Mouse (Mus musculus) neural tube, embryonic 13.5 days (tissue): Measurements from ENCODE around the gene Cish. TPM values are rescaled to one million over a fixed set of nuclear protein-coding genes. Genes with fewer than 3 reads are reported as not detected.

Source experiments
- ATAC-seq: fragments of 200-750 bp; cut with Nextera tagmentation; 2 replicates; pipeline ENCODE4 v1.8.0; 2017; ENCODE audit warnings: low read depth, mild to moderate bottlenecking, moderate TSS enrichment, moderate library complexity
- H3K27ac ChIP-seq: fragments of 300-500 bp; sonication (generic); replicated peaks from 2 replicates; pipeline ENCODE4 v1.5.1; 2015; ENCODE audit warnings: moderate library complexity, mild to moderate bottlenecking, inconsistent platforms
- H3K27me3 ChIP-seq: fragments of 300-500 bp; sonication (generic); 2 replicates; pipeline ENCODE4 v1.6.1; 2015; ENCODE audit warnings: mild to moderate bottlenecking, inconsistent platforms
- H3K36me3 ChIP-seq: fragments of 300-500 bp; sonication (generic); 2 replicates; pipeline ENCODE4 v1.6.1; 2015; ENCODE audit warnings: mild to moderate bottlenecking, inconsistent platforms
- H3K4me1 ChIP-seq: fragments of 300-500 bp; sonication (generic); replicated peaks from 2 replicates; pipeline ENCODE4 v1.6.1; 2015; ENCODE audit warnings: inconsistent platforms
- H3K4me2 ChIP-seq: fragments of 300-500 bp; sonication (generic); 2 replicates; pipeline ENCODE4 v1.6.1; 2015; ENCODE audit warnings: inconsistent platforms, mild to moderate bottlenecking, moderate library complexity
- H3K4me3 ChIP-seq: fragments of 300-500 bp; sonication (generic); 2 replicates; pipeline ENCODE4 v1.5.1; 2015; ENCODE audit warnings: mild to moderate bottlenecking, inconsistent platforms
- H3K9ac ChIP-seq: fragments of 300-500 bp; sonication (generic); 2 replicates; pipeline ENCODE4 v1.6.1; 2015; ENCODE audit warnings: moderate library complexity, mild to moderate bottlenecking, inconsistent platforms
- H3K9me3 ChIP-seq: fragments of 300-500 bp; sonication (generic); 2 replicates; pipeline ENCODE4 v1.6.1; 2016; ENCODE audit warnings: inconsistent platforms
- WGBS: fragments of 180-500 bp; shearing (Covaris S2); methylation state at CpG from one replicate; pipeline ENCODE4 v1.1.7; 2015; 5-methylcytosine and 5-hydroxymethylcytosine counted together
- polyA plus RNA-seq: library from polyadenylated mRNA; unstranded; fragments of >200 nt; fragmentation: Nextera tagmentation; extraction: Ambion mirVana; gene quantifications from 2 replicates; pipeline ENCODE4 v1.2.1, GENCODE M21; 2015

Cish gene
- polyA plus RNA-seq, 1 experiment from 2014 or later, result 8.7 TPM

- no peaks in the 10 kb centered on the region for H3K9me3 ChIP-seq
- no peaks in the 10 kb centered on the region for H3K36me3 ChIP-seq
- peak; percentile 66 for ATAC-seq
- no peak overlapping the region for H3K4me2 ChIP-seq
- no peaks in the 10 kb centered on the region for H3K27me3 ChIP-seq
- H3K27ac ChIP-seq, result no peak overlapping the region
- peaks cover 27% of the 10 kb centered on the region for H3K4me1 ChIP-seq
- no peak overlapping the region for H3K4me3 ChIP-seq
- 52% methylated on average over 8 of the region's 8 CpGs for WGBS
- no peak overlapping the region for H3K9ac ChIP-seq
These were observed 17.1 kb upstream of the Cish start for GRCm38 (mm10) chr9:107278527-107279377.

- no peaks in the 10 kb centered on the region for H3K36me3 ChIP-seq
- 28% methylated on average over 16 of the region's 16 CpGs for WGBS
- no peak overlapping the region for H3K4me3 ChIP-seq
- peak overlapping the region; percentile 27 for H3K4me2 ChIP-seq
- no peak for ATAC-seq
- 0 out of 2 replicates have a peak overlapping the region, but pooled peaks have one; percentile 18 for H3K27ac ChIP-seq
- H3K9ac ChIP-seq, result peak overlapping the region; percentile 17; the same call in 1 of the 2 replicates
- no peaks in the 10 kb centered on the region for H3K9me3 ChIP-seq
- no peaks in the 10 kb centered on the region for H3K27me3 ChIP-seq
- H3K4me1 ChIP-seq, result peaks cover 27% of the 10 kb centered on the region
These were observed 16.2 kb upstream of the Cish start for GRCm38 (mm10) chr9:107279378-107280321.

GRCm38 (mm10) chr9:107280322-107281027 is 15.4 kb upstream of the Cish start:
- Histone ChIP-seq H3K4me1 (peaks cover 27% of the 10 kb centered on the region), H3K27ac (0 out of 2 replicates have a peak overlapping the region, but pooled peaks have one; percentile 18), H3K36me3 (no peaks in the 10 kb centered on the region), H3K27me3 (no peaks in the 10 kb centered on the region), H3K9ac (peak overlapping the region; percentile 17; the same call in 1 of the 2 replicates), H3K4me2 (peak overlapping the region; percentile 27), H3K4me3 (no peak overlapping the region), H3K9me3 (no peaks in the 10 kb centered on the region)
- 46% methylated on average over 13 of the region's 13 CpGs for WGBS
- ATAC-seq, result no peak

DNA sequence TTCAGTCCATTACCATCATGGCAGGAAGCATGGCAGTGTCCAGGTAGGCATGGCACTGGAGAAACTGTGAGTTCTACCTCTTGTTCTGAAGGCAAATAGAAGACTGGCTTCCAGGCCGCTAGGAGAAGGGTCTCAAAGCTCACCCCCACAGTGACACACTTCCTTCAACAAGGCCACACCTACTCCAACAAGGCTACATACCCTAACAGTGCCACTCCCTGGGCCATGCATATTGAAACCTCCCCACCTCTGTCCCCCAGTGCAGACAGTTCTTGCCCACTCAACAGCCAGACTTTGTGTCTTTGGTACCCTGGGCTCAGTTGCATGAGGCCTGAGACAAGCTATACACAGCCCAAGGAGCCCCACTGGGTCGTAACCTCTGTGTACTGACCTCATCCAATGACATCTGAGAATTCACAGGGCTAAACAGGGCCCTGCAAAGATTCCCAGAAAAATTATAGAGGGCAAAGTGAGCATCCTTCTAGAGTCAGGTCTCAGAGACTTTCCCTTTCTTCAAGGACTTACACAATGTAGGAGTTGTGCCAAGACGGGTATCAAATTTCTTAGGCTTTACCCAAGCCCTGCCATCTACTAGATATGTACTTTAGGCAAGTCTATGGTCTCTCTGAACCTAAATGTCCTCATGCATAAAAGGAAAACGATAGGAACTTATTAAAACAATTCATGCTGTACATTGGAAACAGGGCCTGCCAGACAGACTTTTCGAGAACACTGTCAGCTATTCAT is 14.4 kb upstream of the Cish start:
- WGBS, result 93% methylated on average over 5 of the region's 5 CpGs
- no peak overlapping the region for H3K4me2 ChIP-seq
- no peak overlapping the region for H3K27ac ChIP-seq
- peaks cover 27% of the 10 kb centered on the region for H3K4me1 ChIP-seq
- no peak overlapping the region for H3K4me3 ChIP-seq
- H3K9ac ChIP-seq, result no peak overlapping the region
- no peaks in the 10 kb centered on the region for H3K36me3 ChIP-seq
- no peaks in the 10 kb centered on the region for H3K9me3 ChIP-seq
- no peak for ATAC-seq
- no peaks in the 10 kb centered on the region for H3K27me3 ChIP-seq

- WGBS, result 96% methylated on average over 9 of the region's 9 CpGs
- H3K4me2 ChIP-seq, result no peak overlapping the region
- no peak overlapping the region for H3K9ac ChIP-seq
- H3K4me1 ChIP-seq, result peaks cover 26% of the 10 kb centered on the region
- H3K4me3 ChIP-seq, result no peak overlapping the region
- no peaks in the 10 kb centered on the region for H3K36me3 ChIP-seq
- no peak overlapping the region for H3K27ac ChIP-seq
- no peak for ATAC-seq
- no peaks in the 10 kb centered on the region for H3K27me3 ChIP-seq
- no peaks in the 10 kb centered on the region for H3K9me3 ChIP-seq
These were observed 12.9 kb upstream of the Cish start for GRCm38 (mm10) chr9:107282951-107283350.

DNA sequence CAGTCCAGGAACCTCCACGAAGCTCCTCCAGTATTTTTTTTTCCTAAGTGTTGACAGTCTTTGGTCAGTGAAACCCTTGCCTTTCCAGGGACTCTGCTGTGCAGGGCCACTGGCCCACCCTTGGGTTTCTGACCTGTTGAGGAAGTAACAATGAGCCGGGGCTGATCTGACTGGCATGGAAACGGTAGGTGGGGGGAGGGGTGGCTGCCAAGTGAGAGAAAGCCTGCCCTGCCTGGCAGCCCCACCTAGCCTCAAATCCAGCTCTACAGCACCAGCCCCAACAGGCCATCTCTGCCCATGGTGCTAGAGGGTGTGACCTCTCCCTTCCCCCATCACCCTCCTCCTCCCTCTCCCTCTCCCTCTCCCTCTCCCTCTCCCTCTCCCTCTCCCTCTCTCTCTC is 10.8 kb upstream of the Cish start:
- peaks cover 19% of the 10 kb centered on the region for H3K27me3 ChIP-seq
- H3K9me3 ChIP-seq, result no peaks in the 10 kb centered on the region
- no peak overlapping the region for H3K4me3 ChIP-seq
- H3K36me3 ChIP-seq, result no peaks in the 10 kb centered on the region
- H3K4me2 ChIP-seq, result no peak overlapping the region
- ATAC-seq, result no peak
- no peak overlapping the region for H3K27ac ChIP-seq
- WGBS, result 21% methylated on average over 3 of the region's 3 CpGs
- H3K9ac ChIP-seq, result no peak overlapping the region
- peaks cover 16% of the 10 kb centered on the region for H3K4me1 ChIP-seq

GRCm38 (mm10) chr9:107287294-107287693 is 8.5 kb upstream of the Cish start:
- no peak for ATAC-seq
- Histone ChIP-seq H3K9me3 (no peaks in the 10 kb centered on the region), H3K4me3 (no peak overlapping the region), H3K4me1 (peaks cover 11% of the 10 kb centered on the region), H3K27ac (no peak overlapping the region), H3K9ac (no peak overlapping the region), H3K27me3 (peaks cover 26% of the 10 kb centered on the region), H3K36me3 (no peaks in the 10 kb centered on the region), H3K4me2 (no peak overlapping the region)
- WGBS, result 79% methylated on average over 2 of the region's 2 CpGs

- H3K9ac ChIP-seq, result no peak overlapping the region
- no peak overlapping the region for H3K4me3 ChIP-seq
- H3K4me1 ChIP-seq, result peaks cover 11% of the 10 kb centered on the region
- WGBS, result 91% methylated on average over 14 of the region's 14 CpGs
- no peak for ATAC-seq
- H3K36me3 ChIP-seq, result no peaks in the 10 kb centered on the region
- peaks cover 34% of the 10 kb centered on the region for H3K27me3 ChIP-seq
- H3K4me2 ChIP-seq, result no peak overlapping the region
- H3K27ac ChIP-seq, result no peak overlapping the region
- no peaks in the 10 kb centered on the region for H3K9me3 ChIP-seq
These were observed 7.6 kb upstream of the Cish start for GRCm38 (mm10) chr9:107288105-107288650.

DNA sequence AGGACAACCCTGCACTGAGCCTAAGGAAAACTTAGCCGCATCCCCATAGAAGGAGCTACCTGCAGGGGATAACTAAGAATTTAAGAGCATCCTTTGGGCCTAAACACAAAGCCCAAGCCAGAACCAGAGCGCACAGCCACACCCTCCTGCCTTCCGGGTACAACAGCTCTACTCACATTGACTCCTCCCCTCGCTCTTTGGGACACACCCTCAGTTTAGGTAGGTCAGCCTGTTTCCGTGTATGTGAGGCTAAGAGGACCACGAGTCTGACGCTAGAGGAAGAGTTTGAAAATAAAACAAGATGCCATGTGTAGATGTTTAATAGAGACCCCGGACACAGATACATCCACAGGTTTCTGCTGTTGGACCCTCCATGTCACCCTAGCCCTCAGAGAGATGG is 7.1 kb upstream of the Cish start:
- no peaks in the 10 kb centered on the region for H3K9me3 ChIP-seq
- no peak for ATAC-seq
- peak overlapping the region; percentile 41; the same call in 1 of the 2 replicates for H3K4me3 ChIP-seq
- WGBS, result 23% methylated on average over 8 of the region's 8 CpGs
- peak overlapping the region; percentile 68 for H3K4me2 ChIP-seq
- peaks cover 11% of the 10 kb centered on the region for H3K4me1 ChIP-seq
- H3K9ac ChIP-seq, result no peak overlapping the region
- H3K36me3 ChIP-seq, result no peaks in the 10 kb centered on the region
- H3K27me3 ChIP-seq, result peaks cover 36% of the 10 kb centered on the region
- H3K27ac ChIP-seq, result no peak overlapping the region

DNA sequence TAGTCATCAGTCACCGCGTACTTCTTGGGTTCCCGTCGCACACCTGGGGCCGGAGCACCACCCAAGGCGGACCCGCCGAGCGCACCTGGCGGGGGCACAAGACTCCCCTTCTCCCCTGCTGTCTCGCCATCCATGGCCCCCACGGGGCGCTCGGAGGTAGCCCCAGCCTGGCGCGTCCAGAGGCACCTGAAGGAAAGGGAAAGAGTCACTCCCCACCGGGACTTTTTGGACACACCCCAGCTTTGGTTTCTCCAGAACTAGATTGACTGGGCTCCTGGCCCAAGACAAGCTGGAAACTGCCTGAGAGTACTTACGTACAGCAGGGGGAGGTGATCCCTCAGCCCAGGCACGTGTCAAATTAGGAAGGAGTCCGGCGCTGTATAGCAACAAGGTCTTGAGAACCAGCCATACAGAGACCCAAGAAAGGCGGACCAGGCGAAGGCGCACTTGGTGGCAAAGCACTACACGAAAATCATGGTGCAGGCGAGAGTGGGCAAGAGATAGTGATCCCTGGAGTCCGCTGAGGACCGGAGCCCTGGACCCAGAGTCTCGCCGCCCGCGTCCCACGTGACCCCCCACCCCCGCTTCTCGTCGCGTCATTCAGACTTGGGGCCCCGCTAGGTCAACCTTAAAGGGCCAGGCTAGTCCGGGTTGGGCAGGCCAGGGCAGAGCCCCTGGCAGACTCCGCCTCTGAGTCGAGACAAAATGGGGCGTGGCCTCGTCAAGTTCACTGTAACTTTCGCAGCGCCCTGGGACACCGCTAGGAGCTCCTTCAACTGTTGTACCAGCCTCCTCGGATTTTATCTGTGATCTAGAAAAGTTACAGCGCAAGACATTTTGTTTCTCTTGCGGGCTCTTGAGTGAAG is 6.4 kb upstream of the Cish start, which contains the start of gene Mapkapk3:
Gene Mapkapk3 (minus strand): TSS at position 667 of the 866 bp plus-strand sequence.
- peaks cover 11% of the 10 kb centered on the region for H3K4me1 ChIP-seq
- no peaks in the 10 kb centered on the region for H3K9me3 ChIP-seq
- no peaks in the 10 kb centered on the region for H3K36me3 ChIP-seq
- WGBS, result 2% methylated on average over 48 of the region's 49 CpGs
- peak within 1 kb of the TSS; percentile 68 for H3K4me2 ChIP-seq
- H3K4me3 ChIP-seq, result peak within 1 kb of the TSS; percentile 41
- H3K9ac ChIP-seq, result peak within 1 kb of the TSS; percentile 52
- H3K27ac ChIP-seq, result no peak within 1 kb of the TSS
- H3K27me3 ChIP-seq, result peaks cover 36% of the 10 kb centered on the region
- peak; percentile 66; the same call in 1 of the 2 replicates for ATAC-seq
